Mouse (Mus musculus) naive thymus-derived CD4-positive, alpha-beta T cell, adult 2 months (primary cell): ENCODE data around the gene Timm8b.

Experiments used
- DNase-seq: peaks from one replicate; pipeline ENCODE4 v3.0.0-alpha.2; 2011; ENCODE audit warnings: low read depth

Timm8b gene

DNA sequence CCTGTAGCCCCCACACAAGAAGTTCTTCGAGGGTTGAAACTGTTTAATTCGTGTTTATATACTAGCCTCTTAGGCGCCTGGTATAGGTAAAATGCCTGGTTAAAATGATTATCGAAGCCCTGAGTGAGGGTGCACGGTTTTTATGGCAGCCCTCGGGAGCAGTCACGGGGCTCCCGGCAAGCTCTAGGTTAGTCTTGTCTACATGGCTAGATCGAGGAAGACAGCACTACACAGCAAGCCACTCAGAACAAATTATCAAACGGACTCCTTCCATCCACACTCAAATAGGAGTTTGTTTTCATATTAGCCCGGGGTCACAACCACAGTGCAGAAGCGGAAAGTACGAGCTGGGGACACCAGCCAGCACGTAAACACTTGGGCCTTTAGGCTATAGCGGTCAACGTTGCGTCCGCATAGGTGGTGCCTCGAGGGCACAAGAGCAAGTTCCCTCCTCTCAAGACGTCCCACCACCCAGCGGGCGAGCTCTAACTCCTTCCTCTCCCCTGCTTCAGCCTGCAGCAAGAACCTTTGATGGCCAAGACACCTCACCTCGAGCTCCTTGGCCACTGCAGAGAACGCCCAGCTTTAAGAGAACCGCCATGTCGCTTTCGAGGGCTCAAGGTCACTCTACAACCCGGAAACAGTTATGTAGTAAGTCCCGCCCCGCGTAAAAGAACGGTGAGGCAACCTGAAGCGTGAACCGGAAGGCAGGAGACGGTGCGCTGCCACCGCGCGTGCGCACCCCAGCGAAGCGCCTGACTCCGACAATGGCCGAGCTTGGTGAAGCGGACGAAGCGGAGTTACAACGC, at the start of gene Timm8b, which contains the start of gene Sdhd:
Timm8b (plus strand) TSS at position 722 of the 809 bp plus-strand sequence.
Sdhd (minus strand) TSS at position 624 of the 809 bp plus-strand sequence.
- DNase-seq = peak; percentile 96

DNA sequence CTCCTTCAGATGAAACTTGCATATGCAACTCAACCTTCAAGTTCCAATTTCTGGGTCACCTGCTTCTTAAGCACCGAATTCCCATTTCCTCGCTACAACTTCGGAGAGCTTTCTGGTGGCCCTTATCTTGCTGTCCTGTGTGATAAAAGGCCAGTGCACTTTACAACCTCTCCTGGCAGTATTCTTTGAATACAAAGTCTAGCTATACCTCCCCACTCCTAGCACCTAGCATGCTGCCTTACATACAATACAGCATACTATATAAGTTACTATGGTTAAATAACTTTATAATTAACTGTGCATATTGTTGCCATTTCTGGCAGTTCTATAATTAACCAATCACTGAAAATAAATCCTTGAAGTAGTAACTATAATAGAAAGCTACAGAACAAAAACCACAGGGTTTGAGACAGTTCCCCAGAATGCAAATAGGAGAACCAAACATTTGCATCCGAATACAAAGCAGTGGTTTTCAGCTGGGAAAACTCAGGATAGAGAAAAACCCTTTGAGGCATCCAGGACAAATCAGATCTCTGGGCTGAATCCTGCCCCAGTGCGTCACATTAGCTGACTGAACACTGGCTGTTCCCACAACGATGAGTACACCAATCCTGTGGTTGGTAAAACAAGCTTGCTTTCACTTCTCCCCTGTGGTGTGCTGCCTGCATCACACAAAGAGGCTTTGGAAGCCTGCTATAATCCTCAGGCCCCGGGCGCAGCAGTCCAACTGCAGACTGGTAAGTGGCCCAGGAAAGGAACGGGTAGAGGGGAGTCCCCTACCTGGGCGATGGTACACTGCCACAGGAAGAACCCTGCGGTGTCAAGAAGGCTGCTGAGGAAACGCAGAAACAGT, 49.2 kb upstream of the Timm8b start, which contains the start of gene Il18:
Il18 (plus strand) TSS at position 587 of the 853 bp plus-strand sequence.
- peak; percentile 51 for DNase-seq

DNA sequence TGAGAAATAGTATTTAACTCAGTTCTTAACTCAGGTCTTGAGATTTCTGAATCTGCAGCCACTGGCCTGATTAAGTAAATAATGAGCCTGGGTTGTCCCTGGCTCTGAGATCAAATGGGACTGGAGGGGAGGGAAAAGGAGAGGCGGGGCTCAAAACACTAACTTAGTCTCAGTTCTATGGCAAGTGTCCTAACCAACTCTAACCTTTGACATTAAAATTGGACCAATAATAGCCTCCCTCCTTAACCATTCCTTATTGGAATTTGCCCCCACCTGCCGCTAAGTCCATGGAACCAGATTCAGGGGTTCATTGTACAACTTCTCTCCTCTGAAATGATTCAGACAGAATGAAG, 48.6 kb upstream of the Timm8b start, which contains the start of gene Bco2:
Bco2 (minus strand) TSS at position 88 of the 353 bp plus-strand sequence.
- no peak for DNase-seq

DNA sequence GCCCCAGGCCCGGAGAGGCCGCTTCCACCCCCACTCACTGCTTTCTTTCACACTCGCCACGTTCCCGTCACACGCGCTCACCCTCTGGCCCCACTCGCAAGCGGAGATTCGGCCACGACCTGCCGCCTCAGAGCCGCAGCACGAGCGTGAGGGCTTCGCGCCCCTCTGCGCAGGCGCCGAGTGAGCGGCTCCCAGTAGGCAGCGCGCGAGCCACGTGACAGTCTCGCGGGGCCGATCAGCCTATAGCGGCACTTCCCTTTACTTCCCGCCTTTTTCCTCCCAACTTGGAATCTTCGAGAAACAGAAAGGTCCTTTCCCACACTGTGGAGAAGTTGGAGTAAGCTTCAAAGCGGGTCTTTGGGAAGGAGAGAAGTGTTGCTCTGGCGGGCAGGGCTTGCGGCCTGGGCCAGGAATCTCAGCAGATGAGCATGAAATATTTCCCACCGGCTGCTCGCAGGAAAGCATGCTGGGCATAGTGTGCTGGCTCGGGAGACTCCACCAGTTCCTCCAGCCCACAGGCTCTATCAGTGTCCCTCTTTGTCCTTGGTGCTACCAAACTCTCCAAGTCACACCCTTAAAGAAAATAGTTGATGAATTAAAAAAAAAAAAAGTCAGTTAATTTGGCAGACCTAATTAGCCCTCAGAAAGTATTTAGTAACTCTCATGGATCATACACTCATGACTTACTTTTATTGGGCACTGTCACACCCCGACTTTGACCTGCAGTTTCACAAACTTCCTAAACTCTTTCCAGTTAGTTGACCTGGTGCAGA, 42.4 kb upstream of the Timm8b start, which contains the start of gene Tex12:
Tex12 (minus strand) TSS at position 181 of the 773 bp plus-strand sequence.
- DNase-seq = no peak

DNA sequence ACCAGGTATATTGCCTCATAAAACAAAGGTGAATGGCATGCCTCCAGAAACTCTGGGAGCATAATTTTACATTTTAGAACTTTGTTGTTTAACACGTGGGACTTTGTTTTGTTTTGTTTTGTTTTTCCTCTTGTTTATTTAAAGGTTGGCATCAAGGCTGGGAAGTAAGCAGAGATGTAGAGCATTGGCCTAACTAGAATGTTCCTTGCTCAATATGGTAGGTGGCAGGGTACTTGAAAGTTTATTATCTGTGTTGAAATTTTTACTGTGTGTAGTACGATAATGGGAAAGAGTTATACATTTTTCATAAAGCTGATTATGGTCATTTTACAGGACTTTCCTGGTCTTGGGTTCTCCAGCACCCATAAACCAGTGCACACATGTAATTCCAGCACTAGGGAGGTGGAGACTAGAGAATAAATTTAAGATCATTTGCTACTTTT, 41.8 kb upstream of the Timm8b start:
- DNase-seq = no peak

DNA sequence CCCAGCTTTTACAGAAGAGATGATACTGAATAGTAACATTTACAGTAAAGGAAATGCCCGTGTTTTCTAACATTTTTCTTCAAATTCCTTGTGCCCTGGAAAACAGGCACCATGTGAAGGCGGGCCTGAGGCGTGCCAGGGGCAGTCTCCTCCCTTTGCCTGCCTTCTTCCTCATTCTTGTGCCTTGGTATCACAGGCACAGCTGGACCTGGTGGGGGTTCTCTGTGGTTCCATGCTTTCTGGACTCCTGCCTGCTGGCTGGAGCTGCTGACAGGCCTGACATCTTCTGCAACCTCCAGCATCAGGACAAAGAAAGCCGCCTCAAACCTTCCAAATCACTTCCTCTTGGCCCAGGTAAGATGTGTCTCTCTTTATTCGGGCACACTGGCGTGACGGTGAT, 38.5 kb upstream of the Timm8b start:
- DNase-seq = no peak

DNA sequence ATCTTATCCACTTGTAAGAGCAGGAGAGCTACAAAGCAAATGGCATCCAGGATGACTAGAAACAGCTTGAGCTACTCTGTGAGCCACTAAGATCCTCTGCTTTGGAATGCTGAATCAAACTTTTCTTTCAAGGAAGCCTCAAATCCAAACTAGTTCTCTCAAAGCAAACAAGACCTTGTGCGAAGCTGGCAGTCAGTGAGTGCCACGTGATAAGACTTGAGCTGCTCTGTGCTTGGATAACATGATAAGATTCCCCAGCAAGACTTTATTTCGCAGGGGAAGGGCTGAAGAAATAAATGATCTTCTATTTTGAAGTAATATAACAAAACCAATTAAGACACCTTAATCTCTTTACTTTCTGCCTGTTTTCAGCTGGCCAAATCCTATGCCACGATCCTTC, 37.8 kb upstream of the Timm8b start:
- DNase-seq = no peak

DNA sequence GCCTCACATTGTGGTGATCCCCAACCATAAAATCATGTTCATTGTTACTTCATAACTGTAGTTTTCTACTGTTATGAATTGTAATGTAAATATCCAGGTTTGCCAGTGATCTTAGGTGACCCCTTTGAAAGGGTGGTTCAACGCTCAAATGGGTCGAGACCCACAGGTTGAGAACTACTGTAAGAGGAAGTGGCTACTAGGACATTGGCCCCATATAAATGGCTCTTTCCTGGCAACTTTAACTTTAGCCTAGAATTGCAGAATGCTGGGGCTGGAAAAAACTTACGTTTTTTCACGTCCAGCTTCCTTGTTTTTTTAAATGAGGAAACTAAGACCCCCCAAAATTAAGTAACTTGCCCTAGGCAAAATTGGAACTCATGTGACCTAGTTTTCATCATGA, 36.3 kb upstream of the Timm8b start:
- DNase-seq = no peak

DNA sequence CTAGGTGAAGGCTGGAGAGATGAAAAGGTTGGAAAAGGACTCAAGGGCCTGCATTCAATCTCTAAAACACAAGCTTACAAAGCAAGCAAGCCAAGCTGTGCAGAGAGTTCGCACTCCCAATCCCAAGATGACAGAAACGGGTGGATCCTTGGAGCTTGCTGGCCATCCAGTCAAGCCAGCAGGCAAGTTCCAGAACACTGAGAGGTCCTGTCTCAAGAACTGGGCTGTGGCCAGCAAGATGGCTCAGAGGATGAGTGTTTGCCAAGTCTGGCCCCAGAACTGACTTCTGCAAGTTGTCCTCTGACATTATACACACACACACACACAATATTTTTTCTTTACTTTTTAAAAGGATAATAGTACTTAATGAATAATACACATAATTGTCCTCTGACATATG, 35.8 kb upstream of the Timm8b start:
- no peak for DNase-seq

DNA sequence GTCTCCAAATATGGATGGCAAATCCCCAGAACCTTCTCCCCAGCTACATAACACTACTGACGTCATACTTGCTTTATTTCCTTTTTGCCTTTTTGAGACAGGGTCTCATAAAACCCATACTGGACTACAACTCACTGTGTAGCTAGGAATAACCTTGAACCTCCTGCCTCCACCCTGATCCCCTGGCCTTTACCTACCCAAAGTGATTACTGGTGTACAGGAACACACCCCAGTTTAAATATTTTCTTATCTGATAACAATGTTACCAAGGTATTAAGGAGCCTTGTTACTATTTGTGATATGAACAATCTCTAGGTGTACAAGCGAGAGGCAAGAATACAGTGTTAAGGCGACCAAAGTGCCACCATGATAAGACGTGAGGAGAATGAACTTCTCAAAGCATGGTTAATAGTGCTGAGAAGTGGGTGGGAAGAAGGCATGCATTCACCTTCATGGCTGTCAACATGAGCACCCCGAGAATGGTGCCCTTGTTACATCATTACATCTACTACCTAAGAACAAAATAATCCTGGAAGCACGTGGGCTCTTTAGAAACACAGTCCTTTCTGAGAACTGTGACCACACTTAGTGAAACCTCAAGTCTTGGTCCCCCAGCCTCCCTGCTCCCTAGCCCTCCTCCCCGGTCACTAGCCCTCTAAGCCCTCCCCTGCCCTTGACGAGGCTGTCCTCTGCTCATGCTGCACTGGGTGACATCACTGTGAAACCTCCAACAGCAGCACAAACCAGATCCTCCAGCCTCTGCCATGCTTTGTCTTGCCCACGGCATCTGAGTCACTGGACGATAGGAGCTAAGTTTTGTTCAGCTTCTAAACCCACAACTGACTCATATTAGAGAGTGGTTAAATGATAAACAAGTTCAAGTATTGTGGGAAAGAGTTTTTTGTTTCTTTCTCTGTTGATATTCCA, 33.8 kb upstream of the Timm8b start:
- no peak for DNase-seq

DNA sequence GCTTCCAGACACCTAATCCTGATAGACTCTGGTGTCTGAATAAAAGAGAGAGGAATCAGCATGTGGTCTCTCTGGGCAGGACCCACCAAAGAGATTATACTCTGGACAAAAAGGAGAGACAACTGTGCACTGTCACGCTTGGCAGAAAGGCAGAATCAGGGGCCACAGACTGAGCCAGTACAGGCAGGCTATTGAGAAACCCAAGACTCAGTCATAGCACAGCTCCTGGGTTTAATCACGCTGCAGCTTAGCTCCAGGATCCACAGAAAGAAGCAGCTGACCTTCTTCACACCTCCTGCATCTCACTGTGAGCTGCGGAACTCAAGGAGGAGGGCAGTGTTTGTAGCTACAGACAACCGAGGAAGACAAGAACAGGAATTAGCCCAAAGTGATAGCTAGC, 23.3 kb upstream of the Timm8b start:
- DNase-seq = no peak

DNA sequence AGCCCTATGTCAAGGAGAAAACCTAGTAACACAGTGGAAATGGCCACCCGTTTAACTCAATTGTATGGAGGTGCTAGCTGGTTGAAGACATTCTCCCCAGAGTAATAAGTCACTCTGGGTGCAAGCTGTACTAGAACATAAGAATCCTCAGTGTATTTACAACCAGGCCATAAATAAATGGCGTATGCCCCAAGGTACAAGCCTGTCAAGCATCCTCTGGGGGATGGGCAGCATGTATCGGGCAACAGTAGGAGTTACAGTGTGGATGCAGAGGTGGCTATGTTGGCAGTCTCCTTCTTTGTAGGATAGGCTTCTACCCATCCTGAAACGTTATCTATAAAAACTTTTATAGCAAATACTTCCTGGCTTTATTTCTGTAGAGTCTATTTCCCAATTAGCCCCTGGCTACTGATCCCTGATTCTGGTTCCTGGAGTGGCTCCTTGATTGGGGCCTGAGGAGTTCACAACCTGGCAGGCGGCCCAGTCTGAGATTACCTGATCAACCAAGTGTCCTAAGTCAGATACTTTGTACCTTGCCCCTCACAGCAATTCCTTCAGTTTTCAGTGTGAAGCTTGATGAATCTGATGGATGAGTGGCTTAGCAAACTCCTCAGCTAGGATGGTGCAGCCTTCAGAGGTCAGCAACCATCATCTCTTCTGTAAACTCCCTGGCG, 18.4 kb upstream of the Timm8b start:
- no peak for DNase-seq

DNA sequence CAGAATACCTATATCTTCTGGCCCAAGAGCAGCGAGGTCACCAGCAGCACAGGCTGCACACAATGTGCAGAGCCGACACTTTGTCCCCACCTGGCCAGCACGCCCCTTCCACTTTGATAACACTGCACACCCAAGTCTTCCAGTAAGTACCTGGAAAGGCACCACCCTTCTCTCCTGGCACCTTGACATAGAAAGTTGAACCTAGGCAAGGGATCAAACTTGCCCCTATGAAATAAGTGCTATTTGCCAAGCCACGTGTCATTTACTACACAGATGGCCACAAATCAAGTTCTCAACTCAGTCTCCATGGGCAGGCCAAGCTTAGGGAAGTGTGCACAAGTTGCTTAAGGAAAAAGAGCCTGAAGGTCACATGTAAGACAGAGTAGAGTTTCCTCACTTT, 16.8 kb upstream of the Timm8b start:
- DNase-seq = no peak

DNA sequence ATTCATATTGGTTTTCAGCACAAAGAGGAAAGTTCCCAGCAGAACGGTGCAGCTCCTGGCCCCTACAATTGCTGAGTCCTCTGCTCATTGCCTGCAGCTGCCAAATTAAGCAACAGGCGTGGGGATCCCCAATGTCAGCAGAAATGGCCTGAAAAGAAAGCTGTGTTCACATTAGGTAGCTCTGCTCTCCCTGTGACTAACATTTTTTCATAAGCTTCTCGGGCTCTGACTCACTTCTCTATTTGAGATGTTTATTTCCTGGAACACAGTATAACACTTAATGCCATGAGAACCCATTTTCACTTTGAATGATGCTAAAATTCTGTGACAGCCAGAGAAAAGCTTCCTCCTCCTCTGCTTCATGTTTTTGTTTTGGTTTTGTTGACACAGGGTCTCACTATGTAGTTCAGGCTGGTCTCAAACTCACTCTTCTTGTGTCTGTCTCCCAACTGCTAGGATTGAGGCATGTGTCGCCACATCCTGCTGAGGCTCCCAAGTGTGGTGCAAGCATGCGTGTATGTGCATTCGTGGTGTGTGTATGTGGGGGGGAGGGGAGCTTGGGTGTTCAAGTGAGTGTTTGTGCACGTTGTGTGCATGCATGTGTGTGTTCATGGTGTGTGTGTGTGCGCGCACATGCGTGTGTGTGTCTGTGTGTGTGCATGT, 12.7 kb upstream of the Timm8b start:
- no peak for DNase-seq

DNA sequence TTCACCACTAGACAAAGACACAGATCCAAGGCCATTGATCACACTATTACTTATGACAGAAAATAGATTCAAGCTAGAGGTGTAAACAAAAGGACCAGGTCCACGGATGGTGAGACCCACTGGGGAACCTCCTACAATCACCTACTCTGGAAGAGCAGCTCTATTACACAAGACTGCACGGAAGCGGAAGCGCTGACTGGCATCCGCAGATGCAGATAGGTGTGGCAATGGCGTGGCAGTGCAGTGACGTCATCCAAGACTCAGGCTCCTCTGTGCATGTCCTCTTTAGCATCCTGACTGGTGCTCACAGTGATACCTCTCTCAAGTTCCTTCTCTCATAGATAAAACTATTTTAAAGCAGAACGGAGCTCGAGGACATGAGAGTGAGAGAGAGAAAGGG, 10.8 kb upstream of the Timm8b start:
- no peak for DNase-seq

DNA sequence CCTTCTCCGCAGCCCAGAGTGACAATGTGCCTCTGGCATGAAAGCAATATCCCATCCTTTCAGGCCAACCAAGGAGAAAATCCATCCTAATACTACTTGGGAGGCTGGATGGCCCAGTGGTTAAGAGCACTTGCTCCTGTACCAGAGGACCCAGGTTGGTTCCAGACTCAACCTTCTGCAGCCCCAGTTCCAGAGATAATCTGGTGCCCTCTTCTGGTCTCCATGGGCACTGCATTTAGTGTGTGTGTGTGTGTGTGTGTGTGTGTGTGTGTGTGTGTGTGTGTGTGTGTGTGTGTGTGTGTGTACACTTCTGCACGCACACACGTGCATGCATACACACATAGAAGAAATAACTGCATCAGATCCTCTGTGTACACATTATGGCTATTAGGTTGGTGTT, 10.2 kb upstream of the Timm8b start:
- DNase-seq = peak; percentile 72

DNA sequence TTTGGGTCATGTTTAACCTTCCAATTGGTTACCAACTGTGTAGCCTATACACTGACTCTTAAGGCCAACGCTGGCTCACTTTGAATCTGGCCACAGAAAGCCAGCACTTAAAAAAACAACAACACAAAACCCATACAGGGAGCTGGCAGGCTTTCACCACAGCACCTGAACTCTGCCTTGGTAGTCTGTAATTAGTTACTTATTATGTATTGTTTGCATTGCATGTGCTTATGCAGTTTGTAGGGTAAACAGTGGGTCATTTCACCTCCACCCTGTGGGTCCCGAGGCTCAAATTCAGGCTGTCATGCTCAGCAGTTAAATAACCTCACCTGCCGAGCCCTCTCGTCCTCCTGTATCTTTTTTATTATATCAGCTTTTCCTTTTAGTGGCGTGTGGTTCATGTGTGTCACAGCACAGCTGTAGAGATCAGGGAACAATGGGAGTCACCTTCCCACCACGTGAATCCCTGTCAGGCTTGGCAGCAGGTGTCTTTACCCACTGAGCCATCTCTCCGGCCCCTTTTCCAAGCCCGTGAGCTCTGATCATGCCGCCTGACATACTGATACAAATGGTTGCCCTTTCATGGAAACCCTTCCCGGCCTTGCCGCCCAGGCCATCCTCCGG, 8.8 kb upstream of the Timm8b start:
- no peak for DNase-seq

DNA sequence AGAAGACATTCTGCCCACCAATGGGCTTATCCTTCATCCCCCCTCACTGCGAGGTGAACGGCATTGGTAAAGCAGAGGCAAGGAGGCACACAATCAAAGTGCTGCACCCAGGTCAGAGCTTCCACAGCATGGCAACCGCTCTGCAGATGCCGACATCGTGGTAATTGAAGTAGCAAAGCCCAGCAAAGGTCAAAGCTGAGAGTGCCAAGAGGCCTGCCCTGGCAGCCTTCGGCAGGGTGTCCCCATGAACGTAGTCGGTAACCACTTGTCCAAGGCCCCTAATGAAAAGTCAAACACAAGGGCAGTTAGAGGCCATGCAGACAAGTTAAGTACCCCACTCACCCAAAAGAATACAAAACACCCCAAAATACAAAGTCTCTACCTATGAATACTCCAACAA, 6.7 kb upstream of the Timm8b start:
- DNase-seq = no peak

DNA sequence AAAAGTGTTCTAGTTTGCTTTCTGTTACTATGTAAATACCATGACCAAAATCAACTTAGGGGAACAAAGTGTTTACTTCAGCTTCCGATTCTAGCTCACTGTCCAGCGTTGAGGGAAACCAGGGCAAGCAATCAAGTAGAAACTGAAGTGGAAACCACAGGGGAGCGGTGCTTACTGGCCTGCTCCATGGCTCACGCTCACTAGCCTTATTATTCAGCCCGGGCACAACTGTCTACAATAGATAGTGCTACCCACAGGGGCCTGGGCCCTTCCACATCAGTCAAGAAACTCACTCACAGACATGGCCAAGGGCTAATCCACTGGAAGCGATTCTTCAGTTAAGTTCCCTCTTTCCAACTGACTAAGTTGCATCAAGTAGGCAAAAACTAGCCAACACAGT, 2.2 kb upstream of the Timm8b start:
- no peak for DNase-seq
